Mouse (Mus musculus) neural tube, embryonic 11.5 days (tissue): ENCODE results near the gene Nkg7. TPM values are rescaled to one million over a fixed set of nuclear protein-coding genes. Genes with fewer than 3 reads are reported as not detected.
"Not testable (repeated sequence)": the region's sequence is repeated elsewhere in the genome, so short reads cannot be mapped to it uniquely, and the experiment has no call there.

Source experiments
- ATAC-seq: fragments of 200-750 bp; cut with Nextera tagmentation; 2 replicates; pipeline ENCODE4 v1.8.0; 2017; ENCODE audit warnings: moderate number of reproducible peaks, mild to moderate bottlenecking, moderate TSS enrichment, moderate library complexity; ENCODE audit not compliant: insufficient read depth, low FRiP score, low TSS enrichment
- DNase-seq: peaks from one replicate; pipeline ENCODE4 v3.0.0-alpha.2; 2015; ENCODE audit warnings: low spot score
- H3K27ac ChIP-seq: fragments of 300-500 bp; sonication (generic); 2 replicates; pipeline ENCODE4 v1.5.1; 2014; ENCODE audit warnings: low read depth, mild to moderate bottlenecking, low read length
- H3K27me3 ChIP-seq: fragments of 300-500 bp; sonication (generic); 2 replicates; pipeline ENCODE4 v1.6.1; 2014; ENCODE audit warnings: mild to moderate bottlenecking, low read length, mixed read lengths; ENCODE audit not compliant: control insufficient read depth, insufficient read depth
- H3K36me3 ChIP-seq: fragments of 300-500 bp; sonication (generic); 2 replicates; pipeline ENCODE4 v1.6.1; 2014; ENCODE audit warnings: mild to moderate bottlenecking, low read length, moderate library complexity, mixed read lengths; ENCODE audit not compliant: control insufficient read depth, insufficient read depth
- H3K4me1 ChIP-seq: fragments of 300-500 bp; sonication (generic); 2 replicates; pipeline ENCODE4 v1.6.1; 2014; ENCODE audit warnings: low read length, mixed read lengths; ENCODE audit not compliant: control insufficient read depth, insufficient read depth
- H3K4me2 ChIP-seq: fragments of 300-500 bp; sonication (generic); 2 replicates; pipeline ENCODE4 v1.6.1; 2014; ENCODE audit warnings: low read depth, mild to moderate bottlenecking, moderate library complexity
- H3K4me3 ChIP-seq: fragments of 300-500 bp; sonication (generic); 2 replicates; pipeline ENCODE4 v1.5.1; 2014; ENCODE audit warnings: low read depth, low read length
- H3K9ac ChIP-seq: fragments of 300-500 bp; sonication (generic); 2 replicates; pipeline ENCODE4 v1.6.1; 2014; ENCODE audit warnings: mild to moderate bottlenecking, low read length
- H3K9me3 ChIP-seq: fragments of 300-500 bp; sonication (generic); 2 replicates; pipeline ENCODE4 v1.6.1; 2016; ENCODE audit warnings: low read length; ENCODE audit not compliant: control insufficient read depth
- WGBS: fragments of 180-500 bp; shearing (Covaris S2); extraction: QIAGEN DNeasy Blood & Tissue Kit; methylation state at CpG from one replicate; pipeline ENCODE4 v1.1.7; 2014; 5-methylcytosine and 5-hydroxymethylcytosine counted together
- polyA plus RNA-seq: library from polyadenylated mRNA; unstranded; fragments of >200 nt; fragmentation: Nextera tagmentation; extraction: Ambion mirVana; gene quantifications from 2 replicates; pipeline ENCODE4 v1.2.1, GENCODE M21; 2014

The Nkg7 gene
- polyA plus RNA-seq, result not detected in 2 replicates

GRCm38 (mm10) chr7:43436341-43437255 is at the start of gene Nkg7:
TSS of gene Nkg7 (plus strand) at chr7:43437073.
- Histone ChIP-seq H3K27me3 (no peaks in the 10 kb centered on the region), H3K4me3 (no peak within 1 kb of the TSS), H3K9me3 (no peaks in the 10 kb centered on the region), H3K27ac (no peak within 1 kb of the TSS), H3K4me2 (no peak within 1 kb of the TSS), H3K9ac (no peak within 1 kb of the TSS), H3K4me1 (no peaks in the 10 kb centered on the region), H3K36me3 (no peaks in the 10 kb centered on the region)
- DNase-seq (no peak), ATAC-seq (no peak)
- WGBS, result 73% methylated on average over 10 of the region's 10 CpGs

GRCm38 (mm10) chr7:43392349-43393121 is 44.3 kb upstream of the Nkg7 start:
- Histone ChIP-seq H3K9me3 (no peaks in the 10 kb centered on the region), H3K27me3 (no peaks in the 10 kb centered on the region), H3K9ac (no peak overlapping the region), H3K36me3 (no peaks in the 10 kb centered on the region), H3K27ac (no peak overlapping the region), H3K4me3 (no peak overlapping the region), H3K4me2 (no peak overlapping the region), H3K4me1 (no peaks in the 10 kb centered on the region)
- WGBS, result 84% methylated on average over 8 of the region's 8 CpGs
- ATAC-seq (no peak), DNase-seq (no peak)

- Histone ChIP-seq H3K9me3 (no peaks in the 10 kb centered on the region), H3K36me3 (no peaks in the 10 kb centered on the region), H3K9ac (no peak overlapping the region), H3K4me3 (no peak overlapping the region), H3K4me2 (no peak overlapping the region), H3K4me1 (no peaks in the 10 kb centered on the region), H3K27me3 (no peaks in the 10 kb centered on the region), H3K27ac (no peak overlapping the region)
- ATAC-seq (no peak), DNase-seq (no peak)
- 79% methylated on average over 2 of the region's 2 CpGs for WGBS
Measured at GRCm38 (mm10) chr7:43399501-43399900, 37.4 kb upstream of the Nkg7 start.

GRCm38 (mm10) chr7:43402718-43403117 is 34.2 kb upstream of the Nkg7 start:
- ATAC-seq, result no peak

GRCm38 (mm10) chr7:43407573-43407972 is 29.3 kb upstream of the Nkg7 start:
- no peak overlapping the region for H3K9ac ChIP-seq
- H3K4me1 ChIP-seq, result no peaks in the 10 kb centered on the region
- DNase-seq (no peak), ATAC-seq (no peak)
- H3K27me3 ChIP-seq, result no peaks in the 10 kb centered on the region
- WGBS, result 84% methylated on average over 3 of the region's 3 CpGs
- no peaks in the 10 kb centered on the region for H3K9me3 ChIP-seq
- H3K36me3 ChIP-seq, result no peaks in the 10 kb centered on the region
- H3K27ac ChIP-seq, result no peak overlapping the region
- H3K4me3 ChIP-seq, result no peak overlapping the region
- no peak overlapping the region for H3K4me2 ChIP-seq

More at GRCm38 (mm10) chr7:43402718-43403117, 34.2 kb upstream of the Nkg7 start:
- 21% methylated on average over 2 of the region's 2 CpGs for WGBS
- Histone ChIP-seq H3K36me3 (no peaks in the 10 kb centered on the region), H3K4me3 (no peak overlapping the region), H3K9ac (no peak overlapping the region), H3K27me3 (no peaks in the 10 kb centered on the region), H3K27ac (no peak overlapping the region), H3K9me3 (no peaks in the 10 kb centered on the region), H3K4me1 (no peaks in the 10 kb centered on the region), H3K4me2 (no peak overlapping the region)
- DNase-seq, result no peak

GRCm38 (mm10) chr7:43408131-43408553 is 28.7 kb upstream of the Nkg7 start, which contains the start of gene Siglecg:
TSS of gene Siglecg (plus strand) at chr7:43408204.
- H3K27ac ChIP-seq, result no peak within 1 kb of the TSS
- DNase-seq (no peak), ATAC-seq (no peak)
- 81% methylated on average over 4 of the region's 4 CpGs for WGBS
- H3K9me3 ChIP-seq, result no peaks in the 10 kb centered on the region
- H3K4me3 ChIP-seq, result no peak within 1 kb of the TSS
- H3K4me2 ChIP-seq, result no peak within 1 kb of the TSS
- H3K27me3 ChIP-seq, result no peaks in the 10 kb centered on the region
- no peaks in the 10 kb centered on the region for H3K4me1 ChIP-seq
- H3K9ac ChIP-seq, result no peak within 1 kb of the TSS
- no peaks in the 10 kb centered on the region for H3K36me3 ChIP-seq

- Histone ChIP-seq H3K4me1 (no peaks in the 10 kb centered on the region), H3K27ac (no peak overlapping the region), H3K4me2 (no peak overlapping the region), H3K27me3 (no peaks in the 10 kb centered on the region), H3K9ac (no peak overlapping the region), H3K9me3 (no peaks in the 10 kb centered on the region), H3K36me3 (no peaks in the 10 kb centered on the region), H3K4me3 (no peak overlapping the region)
- ATAC-seq (no peak), DNase-seq (no peak)
- 81% methylated on average over 3 of the region's 3 CpGs for WGBS
Measured at GRCm38 (mm10) chr7:43409084-43409483, 27.8 kb upstream of the Nkg7 start.

- not testable (repeated sequence) for H3K9me3 ChIP-seq, H3K4me2 ChIP-seq, H3K27me3 ChIP-seq, H3K4me3 ChIP-seq, H3K9ac ChIP-seq, ATAC-seq, DNase-seq, H3K4me1 ChIP-seq, H3K27ac ChIP-seq, H3K36me3 ChIP-seq
- WGBS, result 33% methylated on average over 4 of the region's 4 CpGs
Measured at GRCm38 (mm10) chr7:43411724-43412123, 25.1 kb upstream of the Nkg7 start.
